Mouse (Mus musculus) spleen, adult 2 months (tissue): ENCODE measurements around the gene Drc3. TPM values are rescaled to one million over a fixed set of nuclear protein-coding genes. Genes with fewer than 3 reads are reported as not detected.

Experiments
- DNase-seq, 2 experiments: peaks; one replicate each; pipeline versions ENCODE4 v3.0.0 to v3.0.0-alpha.2; 2012 to 2021; ENCODE audit warnings: low spot score in 2 of 2, low read depth in 1 of 2
- H3K27ac ChIP-seq: fragments of 200-500 bp; 2 replicates; pipeline ENCODE4 v1.5.1; 2012; ENCODE audit warnings: low read length, inconsistent platforms; ENCODE audit not compliant: insufficient read depth
- H3K27me3 ChIP-seq: fragments of 200-500 bp; 2 replicates; pipeline ENCODE4 v1.6.1; 2012; ENCODE audit warnings: mild to moderate bottlenecking, moderate library complexity, low read length, inconsistent platforms; ENCODE audit not compliant: control insufficient read depth, insufficient read depth
- H3K36me3 ChIP-seq: fragments of 200-500 bp; 2 replicates; pipeline ENCODE4 v1.6.1; 2012; ENCODE audit warnings: mild to moderate bottlenecking, low read length, inconsistent platforms; ENCODE audit not compliant: control insufficient read depth, insufficient read depth
- H3K4me1 ChIP-seq: fragments of 200-500 bp; 2 replicates; pipeline ENCODE4 v1.6.1; 2011; ENCODE audit warnings: inconsistent platforms; ENCODE audit not compliant: control insufficient read depth, insufficient read depth, insufficient read length
- H3K4me3 ChIP-seq: fragments of 200-500 bp; 2 replicates; pipeline ENCODE4 v1.5.1; 2011; ENCODE audit warnings: mild to moderate bottlenecking, inconsistent platforms; ENCODE audit not compliant: insufficient read depth, insufficient read length; ENCODE audit errors: extremely low read depth
- CTCF ChIP-seq: fragments of 200-500 bp; IDR thresholded peaks from 2 replicates; pipeline ENCODE4 v1.5.1; 2011; ENCODE audit warnings: mild to moderate bottlenecking, inconsistent platforms; ENCODE audit not compliant: insufficient read depth, insufficient read length, insufficient replicate concordance; ENCODE audit errors: extremely low read depth
- POLR2A ChIP-seq: fragments of 200-500 bp; IDR thresholded peaks from 2 replicates; pipeline ENCODE4 v1.6.1; 2011; ENCODE audit warnings: low read depth, low read length, inconsistent platforms
- WGBS: fragments of 180-500 bp; shearing (Covaris S2); methylation state at CpG from one replicate; pipeline ENCODE4 v1.1.7; 2018; 5-methylcytosine and 5-hydroxymethylcytosine counted together
- polyA plus RNA-seq: library from polyadenylated mRNA; depleted of rRNA; stranded (reverse); fragments of >200 nt; gene quantifications from 2 replicates; pipeline ENCODE4 v1.2.3, GENCODE M21; 2012; rRNA removed

Gene Drc3
- polyA plus RNA-seq = 0.11 and 0.22 TPM in 2 replicates

DNA sequence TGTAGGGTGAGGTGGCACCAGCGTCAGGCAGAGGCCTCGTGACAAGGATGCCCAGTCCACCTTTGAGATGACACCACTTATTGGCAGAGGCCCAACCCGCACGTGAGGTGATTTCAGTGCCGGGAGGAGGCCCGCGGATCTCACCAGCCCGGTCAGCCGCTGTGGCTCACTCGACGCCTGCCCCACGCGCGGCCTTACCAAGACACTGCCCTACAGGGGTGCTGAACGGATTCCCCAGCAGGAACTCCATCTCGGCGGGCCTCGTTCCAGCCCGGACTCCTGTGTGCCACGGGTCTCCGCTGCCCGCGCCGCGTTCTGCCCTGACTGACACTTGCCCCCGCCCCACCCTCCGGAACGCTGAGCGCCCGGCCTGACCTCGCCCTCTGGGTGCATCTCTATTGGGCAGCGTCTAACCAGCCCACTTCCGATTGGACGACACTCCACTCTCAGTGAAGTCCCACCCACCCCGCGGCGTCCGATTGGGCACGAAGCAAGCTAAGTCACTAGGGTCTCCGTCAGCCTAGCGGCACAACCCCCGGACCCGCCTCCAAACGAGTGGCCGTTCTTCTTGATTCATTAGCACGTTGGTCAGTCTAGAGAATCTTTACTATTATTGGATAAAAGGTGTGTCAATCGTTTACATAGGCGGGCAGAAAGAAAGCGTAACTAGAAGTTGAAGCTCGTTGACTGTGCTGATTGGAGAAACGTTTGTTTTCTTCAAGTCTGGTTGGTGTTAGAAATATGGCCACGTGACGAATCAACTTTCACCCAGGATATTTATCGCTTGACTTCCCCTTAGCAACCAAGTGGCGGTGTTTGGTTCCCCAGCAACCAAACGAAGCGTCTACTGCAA lies at the start of gene Drc3, which contains the start of gene Tom1l2:
TSS of gene Drc3 (plus strand) at position 771 of the 853 bp plus-strand sequence.
TSS of gene Tom1l2 (minus strand) at position 347 of the 853 bp plus-strand sequence.
- H3K36me3 ChIP-seq = no peaks in the 10 kb centered on the region
- H3K27me3 ChIP-seq = no peaks in the 10 kb centered on the region
- H3K27ac ChIP-seq = peak within 1 kb of the TSS; percentile 64
- under 1% methylated on average over 57 of the region's 57 CpGs for WGBS
- TF ChIP-seq POLR2A (no peak), CTCF (no peak)
- H3K4me1 ChIP-seq = peaks cover 5% of the 10 kb centered on the region; the same call in 1 of the 2 replicates
- DNase-seq = peak; percentile 99
- H3K4me3 ChIP-seq = peak within 1 kb of the TSS; percentile 86

DNA sequence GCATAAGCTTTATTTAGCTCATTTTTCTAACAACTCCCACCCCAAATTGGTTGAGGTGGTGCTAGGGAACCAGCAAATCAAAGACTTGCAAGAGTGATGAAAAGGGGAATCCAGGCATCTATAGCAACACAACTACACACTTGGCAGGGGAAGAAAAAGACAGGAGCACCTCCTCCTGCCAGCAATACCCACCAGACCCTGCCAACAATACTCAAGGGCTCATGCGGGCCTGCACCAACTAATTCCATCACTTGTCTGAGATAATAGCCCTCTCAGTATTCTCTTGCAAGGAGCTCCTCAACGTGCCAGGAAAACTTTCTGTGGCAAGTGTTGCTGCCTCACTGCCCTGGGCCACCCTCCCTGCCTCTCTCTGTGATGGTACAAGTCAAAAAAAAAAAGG lies 49.6 kb upstream of the Drc3 start:
- no peak for TF ChIP-seq POLR2A
- TF ChIP-seq CTCF = no peak
- H3K4me1 ChIP-seq = peaks cover 14% of the 10 kb centered on the region
- no peak for DNase-seq
- no peaks in the 10 kb centered on the region for H3K27me3 ChIP-seq
- no peaks in the 10 kb centered on the region for H3K36me3 ChIP-seq
- no peak overlapping the region for H3K27ac ChIP-seq
- WGBS = 89% methylated on average over 2 of the region's 2 CpGs
- H3K4me3 ChIP-seq = no peak overlapping the region

DNA sequence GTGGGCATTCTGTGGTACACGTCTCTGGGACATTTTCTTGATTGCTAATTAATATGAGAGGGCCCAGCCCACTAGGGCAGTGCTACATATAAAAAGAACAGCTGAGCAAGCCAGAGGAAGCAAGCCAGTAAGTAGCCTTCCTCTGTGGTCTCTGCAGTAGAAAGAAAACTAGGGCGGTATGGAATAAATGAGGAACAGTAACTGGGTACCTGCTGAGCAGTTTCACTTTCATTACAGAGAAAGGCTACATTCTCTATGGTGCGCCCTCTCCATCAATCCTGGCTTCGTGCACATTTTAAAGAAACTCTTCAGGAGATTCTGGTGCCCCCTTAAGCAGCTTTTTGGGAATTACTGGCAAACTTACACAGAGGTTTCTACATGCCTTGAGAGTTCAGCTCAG lies 47.5 kb upstream of the Drc3 start:
- peak overlapping the region; percentile 14; the same call in 1 of the 2 replicates for H3K4me3 ChIP-seq
- 7% methylated on average over 4 of the region's 4 CpGs for WGBS
- H3K36me3 ChIP-seq = no peaks in the 10 kb centered on the region
- H3K27ac ChIP-seq = peak overlapping the region; percentile 34
- H3K27me3 ChIP-seq = no peaks in the 10 kb centered on the region
- H3K4me1 ChIP-seq = peaks cover 14% of the 10 kb centered on the region
- peak; percentile 12 to 15 for DNase-seq
- TF ChIP-seq POLR2A = no peak
- TF ChIP-seq CTCF = no peak

DNA sequence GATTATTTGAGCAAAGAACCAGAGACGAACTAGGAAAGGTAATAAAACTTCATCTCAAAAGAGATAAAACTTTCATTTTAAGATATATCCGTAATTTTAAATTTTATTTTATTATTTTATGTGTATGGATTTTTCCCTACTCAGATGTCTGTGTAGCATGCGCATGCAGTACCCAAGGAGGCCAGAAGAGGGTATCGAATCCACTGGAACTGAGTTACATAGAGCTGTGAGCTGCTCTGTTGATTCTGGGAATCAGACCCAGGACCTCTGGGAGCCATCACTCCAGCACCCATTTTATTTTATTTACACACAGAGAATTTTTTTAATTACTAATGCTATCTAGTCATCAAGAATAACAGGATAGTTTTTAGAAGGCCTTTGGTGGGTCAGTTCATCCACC lies 46.3 kb upstream of the Drc3 start:
- Histone ChIP-seq H3K4me3 (no peak overlapping the region), H3K4me1 (peaks cover 14% of the 10 kb centered on the region), H3K36me3 (no peaks in the 10 kb centered on the region), H3K27me3 (no peaks in the 10 kb centered on the region), H3K27ac (no peak overlapping the region)
- peak; percentile 14 to 53 for DNase-seq
- TF ChIP-seq CTCF = peak; percentile 13; the same call in 1 of the 2 replicates
- no peak for TF ChIP-seq POLR2A
- WGBS = 85% methylated on average over 4 of the region's 4 CpGs

DNA sequence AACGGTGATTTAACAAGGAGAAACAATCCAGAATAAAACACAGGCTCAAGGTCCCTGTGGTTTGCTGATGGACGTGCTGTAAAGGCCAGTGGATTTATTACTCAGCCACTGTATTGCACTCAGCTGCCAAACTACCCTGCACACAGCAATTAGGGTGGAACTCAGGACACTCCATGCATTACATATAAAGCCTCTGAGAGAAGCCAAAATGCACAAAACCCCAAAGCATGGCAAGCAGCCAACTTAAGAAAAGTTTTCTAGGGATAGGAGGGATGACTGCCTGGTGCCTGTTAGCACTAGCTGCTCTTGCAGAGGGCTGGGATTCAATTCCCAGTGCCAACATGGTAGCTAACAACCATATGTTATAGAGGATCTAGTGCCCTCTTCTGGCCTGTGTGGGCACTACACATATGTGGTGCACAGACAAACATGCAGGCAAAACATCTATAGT lies 45.7 kb upstream of the Drc3 start:
- WGBS = 92% methylated on average over 2 of the region's 2 CpGs
- Histone ChIP-seq H3K4me1 (peaks cover 8% of the 10 kb centered on the region; the same call in 1 of the 2 replicates), H3K27ac (no peak overlapping the region), H3K4me3 (no peak overlapping the region), H3K36me3 (no peaks in the 10 kb centered on the region), H3K27me3 (no peaks in the 10 kb centered on the region)
- DNase-seq = peak; percentile 22 to 33
- TF ChIP-seq CTCF (peak; percentile 15; the same call in 1 of the 2 replicates), POLR2A (no peak)

DNA sequence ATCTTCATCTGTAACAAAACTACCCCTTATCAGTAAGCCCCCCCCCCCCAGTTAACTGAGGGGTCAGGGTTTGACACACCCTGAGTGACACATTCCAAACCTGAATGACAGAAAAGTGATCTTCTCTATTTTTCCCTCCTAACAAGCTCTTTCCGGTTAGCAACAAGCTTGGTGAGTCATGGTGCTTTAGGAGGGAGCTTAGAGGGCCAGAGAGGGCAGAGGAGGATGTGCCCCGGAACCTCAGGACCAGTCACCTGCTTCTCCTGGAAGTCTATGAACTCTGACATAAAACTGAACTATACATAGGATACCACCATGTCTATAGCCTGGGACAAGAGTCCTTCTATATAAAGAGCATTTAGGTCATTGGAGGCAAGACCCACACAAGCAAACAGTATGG lies 45.1 kb upstream of the Drc3 start:
- Histone ChIP-seq H3K36me3 (no peaks in the 10 kb centered on the region), H3K4me3 (no peak overlapping the region), H3K27ac (no peak overlapping the region), H3K4me1 (peaks cover 5% of the 10 kb centered on the region; the same call in 1 of the 2 replicates), H3K27me3 (no peaks in the 10 kb centered on the region)
- WGBS = 74% methylated on average over 2 of the region's 2 CpGs
- TF ChIP-seq POLR2A = no peak
- no peak for DNase-seq
